Mouse (Mus musculus) C2C12 (cell line): Measurements from ENCODE around the gene Pafah2. TPM values are rescaled to one million over a fixed set of nuclear protein-coding genes. Genes with fewer than 3 reads are reported as not detected.

ENCODE experiments used
- H3K27me3 ChIP-seq: one replicate; pipeline ENCODE4 v1.6.1; 2011; ENCODE audit not compliant: control insufficient read depth, insufficient read depth, insufficient read length
- H3K36me3 ChIP-seq: one replicate; pipeline ENCODE4 v1.6.1; 2011; ENCODE audit not compliant: control insufficient read depth, insufficient read depth
- H3K4me3 ChIP-seq: one replicate; pipeline ENCODE4 v1.5.1; 2011; ENCODE audit warnings: mild to moderate bottlenecking, control low read depth; ENCODE audit not compliant: poor library complexity, insufficient read depth, severe bottlenecking
- H3K79me2 ChIP-seq: one replicate; pipeline ENCODE4 v1.6.1; 2011; ENCODE audit not compliant: control insufficient read depth, insufficient read depth
- H3K79me3 ChIP-seq: one replicate; pipeline ENCODE4 v1.6.1; 2011; ENCODE audit warnings: low read depth, control low read depth
- H3ac ChIP-seq: one replicate; pipeline ENCODE3; 2011; ENCODE audit warnings: low read depth; ENCODE audit not compliant: control insufficient read depth, insufficient read length
- CEBPB ChIP-seq: IDR thresholded peaks from one replicate; pipeline ENCODE4 v1.6.1; 2011; ENCODE audit warnings: low read depth, mild to moderate bottlenecking, control low read depth, moderate library complexity
- CTCF ChIP-seq: IDR thresholded peaks from one replicate; pipeline ENCODE4 v1.5.1; 2011; ENCODE audit not compliant: control insufficient read depth, insufficient read depth, insufficient read length
- FOSL1 ChIP-seq: IDR thresholded peaks from one replicate; pipeline ENCODE4 v1.8.0; 2011; ENCODE audit warnings: mild to moderate bottlenecking, low read length; ENCODE audit not compliant: poor library complexity, insufficient read depth, severe bottlenecking
- MAX ChIP-seq: IDR thresholded peaks from one replicate; pipeline ENCODE4 v1.6.1; 2011; ENCODE audit warnings: mild to moderate bottlenecking, control low read depth
- MYOD1 ChIP-seq: IDR thresholded peaks from one replicate; pipeline ENCODE4 v1.6.1; 2011; ENCODE audit warnings: low read depth; ENCODE audit not compliant: control insufficient read depth, insufficient read length
- MYOG ChIP-seq: IDR thresholded peaks from one replicate; pipeline ENCODE4 v1.6.1; 2011; ENCODE audit not compliant: control insufficient read depth, insufficient read length; ENCODE audit errors: extremely low read depth
- USF1 ChIP-seq: IDR thresholded peaks from one replicate; pipeline ENCODE4 v1.6.1; 2011; ENCODE audit warnings: low read depth, mild to moderate bottlenecking, control low read depth, moderate library complexity
- polyA plus RNA-seq: library from polyadenylated mRNA; unstranded; fragments of >200 nt; fragmentation: generic; extraction: Trizol; gene quantifications from one replicate; pipeline ENCODE4 v1.2.1, GENCODE M21; 2012; ENCODE audit warnings: missing spikeins

Gene Pafah2
- polyA plus RNA-seq, 1 experiment: 9.0 TPM

GRCm38 (mm10) chr4:134450392-134451195 is 54.5 kb downstream of the Pafah2 start:
- Histone ChIP-seq H3K79me3 (no peaks in the 10 kb centered on the region), H3K4me3 (no peak overlapping the region), H3K27me3 (peaks cover 47% of the 10 kb centered on the region), H3K79me2 (no peaks in the 10 kb centered on the region), H3ac (no peak overlapping the region), H3K36me3 (no peaks in the 10 kb centered on the region)
- TF ChIP-seq USF1 (no peak), CTCF (no peak), FOSL1 (no peak), MYOD1 (no peak), MYOG (no peak), MAX (no peak), CEBPB (no peak)

- Histone ChIP-seq H3K79me2 (no peaks in the 10 kb centered on the region), H3K79me3 (no peaks in the 10 kb centered on the region), H3K36me3 (no peaks in the 10 kb centered on the region), H3K27me3 (peaks cover 47% of the 10 kb centered on the region), H3K4me3 (no peak overlapping the region), H3ac (no peak overlapping the region)
- TF ChIP-seq CTCF (no peak), MYOD1 (no peak), CEBPB (no peak), MAX (no peak), MYOG (no peak), USF1 (no peak), FOSL1 (no peak)
Observed at GRCm38 (mm10) chr4:134451484-134451883, 55.4 kb downstream of the Pafah2 start.

- Histone ChIP-seq H3K4me3 (no peak overlapping the region), H3ac (no peak overlapping the region), H3K79me2 (no peaks in the 10 kb centered on the region), H3K27me3 (peaks cover 42% of the 10 kb centered on the region), H3K36me3 (no peaks in the 10 kb centered on the region), H3K79me3 (no peaks in the 10 kb centered on the region)
- no peak for TF ChIP-seq MYOD1
- no peak for TF ChIP-seq FOSL1
- no peak for TF ChIP-seq USF1
- TF ChIP-seq MYOG: no peak
- no peak for TF ChIP-seq CEBPB
- no peak for TF ChIP-seq MAX
- no peak for TF ChIP-seq CTCF
Observed at GRCm38 (mm10) chr4:134453619-134454400, 57.7 kb downstream of the Pafah2 start.

GRCm38 (mm10) chr4:134455310-134455709 is 59.2 kb downstream of the Pafah2 start:
- TF ChIP-seq MAX (no peak), USF1 (no peak), MYOG (no peak), FOSL1 (no peak), CEBPB (no peak), MYOD1 (no peak), CTCF (no peak)
- Histone ChIP-seq H3K79me2 (no peaks in the 10 kb centered on the region), H3K27me3 (peaks cover 32% of the 10 kb centered on the region)

GRCm38 (mm10) chr4:134457130-134457825 is 61.2 kb downstream of the Pafah2 start:
- Histone ChIP-seq H3K79me2 (no peaks in the 10 kb centered on the region), H3K27me3 (peaks cover 21% of the 10 kb centered on the region), H3ac (no peak overlapping the region), H3K36me3 (no peaks in the 10 kb centered on the region), H3K79me3 (no peaks in the 10 kb centered on the region), H3K4me3 (no peak overlapping the region)
- TF ChIP-seq USF1: no peak
- no peak for TF ChIP-seq CTCF
- no peak for TF ChIP-seq MAX
- TF ChIP-seq MYOD1: no peak
- TF ChIP-seq MYOG: no peak

More at GRCm38 (mm10) chr4:134455310-134455709, 59.2 kb downstream of the Pafah2 start:
- Histone ChIP-seq H3K4me3 (no peak overlapping the region), H3K36me3 (no peaks in the 10 kb centered on the region), H3ac (no peak overlapping the region), H3K79me3 (no peaks in the 10 kb centered on the region)
